Mouse (Mus musculus) G1E (cell line): Measurements from ENCODE around the gene Tet1.

Experiments used
- CTCF ChIP-seq: IDR thresholded peaks from 2 replicates; pipeline ENCODE4 v1.5.1; 2012; ENCODE audit warnings: low read depth, low read length, inconsistent platforms, mixed read lengths
- GATA1 ChIP-seq: IDR thresholded peaks from 2 replicates; pipeline ENCODE4 v1.6.1; 2012; ENCODE audit warnings: borderline replicate concordance, low read length, inconsistent platforms, mixed read lengths

GRCm38 (mm10) chr10:62810010-62810409, 98.8 kb downstream of the Tet1 start:
- no peak for TF ChIP-seq GATA1
- no peak for TF ChIP-seq CTCF
